Mouse (Mus musculus): ENCODE data around the gene Slc26a10. TPM values are rescaled to one million over a fixed set of nuclear protein-coding genes. Genes with fewer than 3 reads are reported as not detected.

The Slc26a10 gene
- polyA plus RNA-seq, 1 experiment from 2014 or later, result 1.1 TPM

DNA sequence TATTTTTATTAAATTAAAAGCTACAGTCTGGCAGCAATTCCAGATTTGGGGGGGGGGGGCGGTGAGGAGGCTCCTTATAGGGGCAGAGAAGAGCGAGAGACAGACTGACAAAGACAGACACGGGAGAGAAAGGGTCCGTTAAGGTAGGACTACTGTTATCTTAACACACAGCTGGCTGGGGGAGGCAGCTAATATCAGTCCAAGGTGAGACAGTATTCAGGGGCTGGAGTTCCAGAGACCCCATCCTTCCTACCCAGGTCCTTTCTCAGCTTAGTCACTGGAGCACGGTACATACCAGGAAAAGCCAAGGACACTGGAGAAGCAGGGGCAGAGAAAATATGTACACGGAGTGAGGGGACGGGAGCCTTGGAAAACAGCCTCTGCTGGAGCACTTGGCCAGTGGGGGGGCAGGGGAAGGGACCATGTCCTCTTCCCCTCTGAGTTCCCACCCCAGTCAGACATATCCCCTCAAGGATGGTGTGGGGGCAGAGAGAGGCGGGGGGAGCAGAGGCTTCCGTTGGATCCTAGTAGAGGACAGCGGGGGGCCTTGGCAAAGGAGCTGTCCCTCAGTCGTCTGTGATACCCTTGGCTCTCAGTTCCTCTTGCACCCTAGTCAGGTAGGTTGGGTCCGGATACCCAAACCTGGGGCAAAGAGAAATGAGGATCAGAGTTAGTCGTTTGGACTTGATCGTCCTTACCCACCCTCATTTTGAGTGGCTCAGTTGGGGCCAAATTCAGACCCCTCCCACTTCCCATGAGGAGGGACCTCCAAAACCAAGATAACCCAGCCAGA, 10.1 kb upstream of the Slc26a10 start:
- peaks cover 3% of the 10 kb centered on the region for H3K4me1 ChIP-seq (ENCODE audit: control insufficient read depth, insufficient read depth, low read length)
- H3K4me2 ChIP-seq (ENCODE audit: low read depth, low read length), result peak overlapping the region; percentile 96
- no peaks in the 10 kb centered on the region for H3K27me3 ChIP-seq (ENCODE audit: control insufficient read depth, insufficient read depth, low read length)
- DNase-seq (ENCODE audit: low spot score) (no peak), ATAC-seq (replicated peaks; ENCODE audit: insufficient number of reproducible peaks, low FRiP score, low TSS enrichment, low read depth) (no peak)
- 34% methylated on average over 14 of the region's 14 CpGs for WGBS
- H3K4me3 ChIP-seq (ENCODE audit: low read depth, low read length), result peak overlapping the region; percentile 7; the same call in 1 of the 2 replicates
- no peaks in the 10 kb centered on the region; the same call in 1 of the 2 replicates for H3K36me3 ChIP-seq (replicated peaks; ENCODE audit: control insufficient read depth, insufficient read depth, low read depth, low read length)
- 0 out of 2 replicates have a peak overlapping the region, but pooled peaks have one; percentile 19 for H3K9ac ChIP-seq (replicated peaks; ENCODE audit: low read length)
- no peaks in the 10 kb centered on the region for H3K9me3 ChIP-seq (replicated peaks; ENCODE audit: control insufficient read depth, low read length)
- H3K27ac ChIP-seq (replicated peaks; ENCODE audit: low read depth, low read length), result peak overlapping the region; percentile 84

DNA sequence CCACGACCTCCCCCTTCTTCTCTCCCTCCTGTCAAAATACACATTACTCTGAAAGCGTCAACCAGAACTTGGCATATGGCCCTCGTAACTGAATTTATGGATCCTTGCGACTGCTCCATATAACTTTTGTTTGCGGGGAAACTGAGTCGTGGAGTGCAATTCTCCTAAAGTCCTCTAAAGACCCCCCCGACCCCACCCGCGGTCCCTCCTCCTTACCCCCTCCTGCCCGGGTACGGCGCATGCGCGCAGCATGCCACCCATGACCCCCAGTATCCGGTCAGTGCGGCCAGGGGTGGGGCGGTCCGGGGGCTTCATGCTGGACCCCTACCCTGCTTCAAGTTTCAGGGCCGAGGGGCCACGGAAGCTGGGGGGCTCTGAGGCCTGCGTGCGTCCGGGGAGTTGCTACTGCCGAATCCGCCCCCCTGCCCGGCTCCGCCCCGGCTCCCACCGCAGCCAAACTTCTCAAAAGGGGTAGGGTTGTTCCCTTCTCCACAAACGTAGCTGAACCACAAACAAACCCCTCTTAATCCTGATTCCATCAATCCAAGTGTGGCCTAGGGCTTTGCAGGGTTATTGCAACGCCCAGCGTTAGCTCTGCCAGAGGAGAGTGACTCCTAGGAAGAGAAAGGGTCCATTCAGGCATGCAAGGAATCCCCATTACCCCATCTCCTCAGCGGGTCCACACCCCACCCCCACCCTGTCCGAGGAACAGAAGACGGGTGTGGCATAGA, 9.4 kb upstream of the Slc26a10 start, which contains the start of gene Arhgef25:
Gene Arhgef25, minus strand, starts transcription at position 433 of the 731 bp plus-strand sequence.
- H3K4me3 ChIP-seq (ENCODE audit: low read depth, low read length), result peak within 1 kb of the TSS; percentile 76
- H3K4me2 ChIP-seq (ENCODE audit: low read depth, low read length), result peak within 1 kb of the TSS; percentile 96
- H3K9me3 ChIP-seq (replicated peaks; ENCODE audit: control insufficient read depth, low read length), result no peaks in the 10 kb centered on the region
- WGBS, result under 1% methylated on average over 35 of the region's 35 CpGs
- H3K4me1 ChIP-seq (ENCODE audit: control insufficient read depth, insufficient read depth, low read length), result peaks cover 3% of the 10 kb centered on the region
- peak within 1 kb of the TSS; percentile 89 for H3K9ac ChIP-seq (replicated peaks; ENCODE audit: low read length)
- no peaks in the 10 kb centered on the region for H3K27me3 ChIP-seq (ENCODE audit: control insufficient read depth, insufficient read depth, low read length)
- DNase-seq (ENCODE audit: low spot score) (peak; percentile 48), ATAC-seq (replicated peaks; ENCODE audit: insufficient number of reproducible peaks, low FRiP score, low TSS enrichment, low read depth) (0 out of 2 replicates have a peak, but pooled peaks have one; percentile 4)
- H3K36me3 ChIP-seq (replicated peaks; ENCODE audit: control insufficient read depth, insufficient read depth, low read depth, low read length), result no peaks in the 10 kb centered on the region; the same call in 1 of the 2 replicates
- H3K27ac ChIP-seq (replicated peaks; ENCODE audit: low read depth, low read length), result peak within 1 kb of the TSS; percentile 84

DNA sequence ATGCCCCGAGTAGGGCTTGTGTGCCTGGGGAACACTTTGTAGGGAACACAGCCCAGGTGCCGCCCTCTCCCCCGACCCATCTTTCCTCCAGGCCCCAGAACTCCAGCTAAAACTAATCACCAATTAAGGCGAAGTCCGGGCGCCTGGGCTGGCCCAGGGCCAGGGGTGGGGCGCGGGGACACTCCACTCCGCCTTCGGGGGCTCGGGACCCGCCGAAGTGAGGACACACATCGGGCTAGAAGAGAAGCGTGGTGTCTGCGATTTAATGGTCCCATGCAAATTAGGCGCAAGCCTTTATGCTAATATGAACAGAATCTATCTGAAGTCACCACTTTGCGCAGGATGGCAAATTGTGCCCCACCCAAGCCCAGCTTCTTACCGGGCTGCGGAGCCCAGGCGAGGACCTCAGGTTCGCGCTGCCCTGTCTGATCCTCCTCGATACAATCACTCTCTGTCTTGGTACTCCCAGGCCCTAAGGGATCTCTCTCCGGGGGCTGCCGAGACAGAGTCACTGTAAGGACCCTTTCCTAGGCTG, 8.7 kb upstream of the Slc26a10 start:
- H3K4me3 ChIP-seq (ENCODE audit: low read depth, low read length), result peak overlapping the region; percentile 76
- H3K4me2 ChIP-seq (ENCODE audit: low read depth, low read length), result peak overlapping the region; percentile 96
- H3K9ac ChIP-seq (replicated peaks; ENCODE audit: low read length), result peak overlapping the region; percentile 89
- H3K9me3 ChIP-seq (replicated peaks; ENCODE audit: control insufficient read depth, low read length), result no peaks in the 10 kb centered on the region
- no peak for ATAC-seq (replicated peaks; ENCODE audit: insufficient number of reproducible peaks, low FRiP score, low TSS enrichment, low read depth)
- H3K4me1 ChIP-seq (ENCODE audit: control insufficient read depth, insufficient read depth, low read length), result peaks cover 3% of the 10 kb centered on the region
- WGBS, result under 1% methylated on average over 26 of the region's 26 CpGs
- DNase-seq (ENCODE audit: low spot score), result peak; percentile 49
- H3K36me3 ChIP-seq (replicated peaks; ENCODE audit: control insufficient read depth, insufficient read depth, low read depth, low read length), result no peaks in the 10 kb centered on the region; the same call in 1 of the 2 replicates
- peak overlapping the region; percentile 84 for H3K27ac ChIP-seq (replicated peaks; ENCODE audit: low read depth, low read length)
- H3K27me3 ChIP-seq (ENCODE audit: control insufficient read depth, insufficient read depth, low read length), result no peaks in the 10 kb centered on the region

DNA sequence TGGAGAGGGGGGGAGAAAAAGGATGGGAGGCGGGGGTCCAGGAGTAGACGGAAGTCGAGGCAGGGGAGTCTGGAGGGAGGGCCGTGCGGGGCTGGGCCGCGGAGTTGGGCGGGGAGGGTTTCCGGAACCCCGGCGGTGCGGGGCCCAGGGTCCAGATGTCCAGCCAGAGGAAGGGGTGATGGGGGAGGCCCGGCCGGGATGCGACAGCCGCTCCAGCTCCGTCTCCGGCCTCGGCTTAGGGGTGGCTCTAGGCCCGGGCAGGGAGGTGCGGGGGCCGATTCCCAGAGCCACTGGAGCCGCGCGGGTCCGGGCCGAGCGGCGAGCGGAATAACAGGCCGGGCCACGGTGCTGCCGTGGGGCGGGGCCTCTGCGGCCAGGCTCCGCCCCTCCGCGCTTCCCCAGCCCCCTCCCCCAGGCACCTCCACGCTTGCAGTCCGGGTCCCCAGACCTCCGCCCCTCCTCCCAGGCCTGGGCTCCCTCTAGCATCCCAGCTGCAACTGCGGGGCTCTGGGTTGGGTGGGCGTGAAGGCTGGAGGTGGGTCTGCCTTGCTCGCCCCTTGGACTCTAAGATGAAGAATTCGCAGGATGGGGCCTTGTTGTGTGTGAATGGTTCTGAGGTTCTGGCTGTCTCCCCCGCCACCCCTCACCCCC, 8.1 kb upstream of the Slc26a10 start:
- H3K9ac ChIP-seq (replicated peaks; ENCODE audit: low read length), result peak overlapping the region; percentile 89
- H3K4me2 ChIP-seq (ENCODE audit: low read depth, low read length), result peak overlapping the region; percentile 96
- H3K9me3 ChIP-seq (replicated peaks; ENCODE audit: control insufficient read depth, low read length), result no peaks in the 10 kb centered on the region
- peak overlapping the region; percentile 84 for H3K27ac ChIP-seq (replicated peaks; ENCODE audit: low read depth, low read length)
- WGBS, result 1% methylated on average over 44 of the region's 46 CpGs
- peak overlapping the region; percentile 76 for H3K4me3 ChIP-seq (ENCODE audit: low read depth, low read length)
- peaks cover 6% of the 10 kb centered on the region for H3K4me1 ChIP-seq (ENCODE audit: control insufficient read depth, insufficient read depth, low read length)
- H3K27me3 ChIP-seq (ENCODE audit: control insufficient read depth, insufficient read depth, low read length), result no peaks in the 10 kb centered on the region
- ATAC-seq (replicated peaks; ENCODE audit: insufficient number of reproducible peaks, low FRiP score, low TSS enrichment, low read depth) (peak; percentile 87), DNase-seq (ENCODE audit: low spot score) (peak; percentile 92)
- H3K36me3 ChIP-seq (replicated peaks; ENCODE audit: control insufficient read depth, insufficient read depth, low read depth, low read length), result no peaks in the 10 kb centered on the region; the same call in 1 of the 2 replicates

DNA sequence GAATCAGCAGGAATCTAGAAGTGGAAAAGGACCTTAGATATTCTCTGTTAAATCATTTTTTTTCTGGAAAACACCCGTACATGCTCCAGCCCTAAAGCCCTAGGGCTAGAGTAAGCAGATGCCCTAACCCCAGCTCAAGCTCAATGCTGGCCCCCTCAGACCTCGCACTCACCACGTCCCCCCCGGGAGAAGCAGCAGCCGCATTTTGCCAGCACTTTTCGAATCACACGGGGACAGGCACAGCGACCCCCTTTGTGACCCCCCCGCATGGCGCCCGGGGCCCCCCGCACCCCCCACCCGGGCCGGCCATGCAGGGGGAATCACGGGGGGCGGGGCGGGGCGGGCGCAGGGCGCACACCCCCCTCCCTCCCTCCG, 7.6 kb upstream of the Slc26a10 start:
- Histone ChIP-seq H3K36me3 (replicated peaks; ENCODE audit: control insufficient read depth, insufficient read depth, low read depth, low read length) (no peaks in the 10 kb centered on the region; the same call in 1 of the 2 replicates), H3K4me3 (ENCODE audit: low read depth, low read length) (peak overlapping the region; percentile 76), H3K9ac (replicated peaks; ENCODE audit: low read length) (peak overlapping the region; percentile 89), H3K27ac (replicated peaks; ENCODE audit: low read depth, low read length) (peak overlapping the region; percentile 84), H3K27me3 (ENCODE audit: control insufficient read depth, insufficient read depth, low read length) (no peaks in the 10 kb centered on the region), H3K9me3 (replicated peaks; ENCODE audit: control insufficient read depth, low read length) (no peaks in the 10 kb centered on the region), H3K4me2 (ENCODE audit: low read depth, low read length) (peak overlapping the region; percentile 96), H3K4me1 (ENCODE audit: control insufficient read depth, insufficient read depth, low read length) (peaks cover 6% of the 10 kb centered on the region)
- no peak for ATAC-seq (replicated peaks; ENCODE audit: insufficient number of reproducible peaks, low FRiP score, low TSS enrichment, low read depth)
- whole genome bisulfite sequencing, result 0% methylated on average over 18 of the region's 21 CpGs
- DNase-seq (ENCODE audit: low spot score), result peak; percentile 23

DNA sequence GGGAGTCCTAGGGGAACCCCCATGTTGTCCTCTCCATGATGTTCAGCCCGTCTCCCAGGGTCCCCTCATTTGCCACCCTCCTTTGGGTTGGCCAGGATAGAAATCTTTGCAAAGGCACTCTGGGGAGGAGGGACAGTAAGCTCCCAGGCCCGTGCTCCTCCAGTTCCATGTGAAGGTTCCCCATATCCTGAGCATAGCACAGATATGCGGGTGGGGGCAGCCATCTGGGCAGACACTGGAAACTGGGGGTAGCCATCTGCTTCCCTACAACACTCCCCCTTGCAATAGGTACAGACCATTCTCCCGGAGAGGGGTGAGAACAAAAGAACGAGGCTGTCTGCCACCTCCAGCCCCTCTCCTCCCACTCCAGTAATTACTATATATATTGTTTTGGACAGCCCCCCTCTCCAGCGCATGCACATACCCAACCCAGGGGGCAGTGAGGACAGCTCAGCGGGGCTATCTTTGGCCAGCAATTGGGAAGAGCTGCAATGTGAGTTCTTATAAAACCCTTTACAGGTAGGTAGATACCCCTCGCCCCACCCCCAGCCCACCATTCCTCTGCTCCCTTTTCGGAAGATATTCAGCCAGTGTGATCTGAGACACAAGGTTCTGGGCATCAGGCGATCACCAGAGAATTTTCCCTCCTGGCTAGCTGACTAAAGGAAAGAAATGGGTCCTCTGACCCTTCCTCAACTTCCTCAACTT, 7.1 kb upstream of the Slc26a10 start:
- ATAC-seq (replicated peaks; ENCODE audit: insufficient number of reproducible peaks, low FRiP score, low TSS enrichment, low read depth), result no peak
- H3K4me3 ChIP-seq (ENCODE audit: low read depth, low read length), result peak overlapping the region; percentile 76
- peak overlapping the region; percentile 96 for H3K4me2 ChIP-seq (ENCODE audit: low read depth, low read length)
- peak overlapping the region; percentile 84; the same call in 1 of the 2 replicates for H3K27ac ChIP-seq (replicated peaks; ENCODE audit: low read depth, low read length)
- H3K36me3 ChIP-seq (replicated peaks; ENCODE audit: control insufficient read depth, insufficient read depth, low read depth, low read length), result no peaks in the 10 kb centered on the region; the same call in 1 of the 2 replicates
- peaks cover 6% of the 10 kb centered on the region for H3K4me1 ChIP-seq (ENCODE audit: control insufficient read depth, insufficient read depth, low read length)
- H3K9ac ChIP-seq (replicated peaks; ENCODE audit: low read length), result peak overlapping the region; percentile 89
- DNase-seq (ENCODE audit: low spot score), result no peak
- 46% methylated on average over 10 of the region's 10 CpGs for WGBS
- no peaks in the 10 kb centered on the region for H3K9me3 ChIP-seq (replicated peaks; ENCODE audit: control insufficient read depth, low read length)
- H3K27me3 ChIP-seq (ENCODE audit: control insufficient read depth, insufficient read depth, low read length), result no peaks in the 10 kb centered on the region

DNA sequence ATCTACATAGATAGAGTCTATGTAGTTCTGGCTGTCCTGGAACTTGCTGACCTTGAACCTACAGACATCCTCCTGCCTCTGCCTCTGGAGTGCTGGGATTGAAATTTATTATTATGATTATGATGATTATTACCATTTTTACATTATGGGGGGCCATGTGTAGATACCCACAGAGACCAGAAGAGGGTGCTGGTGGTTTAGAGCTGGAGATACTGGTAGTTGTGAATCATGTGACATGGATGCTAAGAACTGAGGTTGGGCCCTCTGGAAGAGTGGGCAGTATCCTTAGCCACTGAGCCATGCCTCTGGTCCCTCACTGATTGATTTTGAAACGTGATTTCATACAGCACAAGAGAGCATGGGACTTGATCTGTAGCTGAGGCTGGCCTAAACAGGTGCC, 6.0 kb upstream of the Slc26a10 start:
- Histone ChIP-seq H3K4me2 (ENCODE audit: low read depth, low read length) (no peak overlapping the region), H3K9me3 (replicated peaks; ENCODE audit: control insufficient read depth, low read length) (no peaks in the 10 kb centered on the region), H3K27me3 (ENCODE audit: control insufficient read depth, insufficient read depth, low read length) (0 out of 2 replicates have a peak, but pooled peaks cover under 1% of the 10 kb centered on the region), H3K4me3 (ENCODE audit: low read depth, low read length) (no peak overlapping the region), H3K36me3 (replicated peaks; ENCODE audit: control insufficient read depth, insufficient read depth, low read depth, low read length) (no peaks in the 10 kb centered on the region; the same call in 1 of the 2 replicates), H3K27ac (replicated peaks; ENCODE audit: low read depth, low read length) (no peak overlapping the region), H3K9ac (replicated peaks; ENCODE audit: low read length) (no peak overlapping the region), H3K4me1 (ENCODE audit: control insufficient read depth, insufficient read depth, low read length) (peaks cover 6% of the 10 kb centered on the region)
- DNase-seq (ENCODE audit: low spot score), result no peak
- ATAC-seq (replicated peaks; ENCODE audit: insufficient number of reproducible peaks, low FRiP score, low TSS enrichment, low read depth), result no peak
- WGBS, result 80% methylated on average over 1 of the region's 1 CpGs

Measured in embryonic facial prominence, embryonic 11.5 days (tissue).